In the genomic region with DNA sequence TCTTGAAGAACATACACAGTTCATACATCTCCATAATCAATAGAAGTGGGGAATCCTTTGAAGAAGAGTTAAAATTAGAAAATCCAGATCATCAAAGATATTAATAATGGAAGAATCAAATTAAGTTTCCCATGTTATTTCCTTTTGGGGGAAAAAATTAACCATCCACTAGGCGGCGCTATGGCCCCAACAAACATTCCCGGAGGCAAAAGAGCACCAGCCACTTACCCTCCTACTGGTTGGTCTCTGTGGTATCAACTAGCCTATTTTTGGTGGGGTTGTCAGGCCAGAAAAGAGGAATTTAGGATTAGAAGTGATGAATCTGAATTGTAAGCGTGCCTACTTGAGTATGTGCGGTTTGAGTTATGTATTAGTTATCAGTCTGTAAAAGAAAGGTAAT, we compare ENCODE assay signal across 8 mouse cellular contexts. TPM values are rescaled to one million over a fixed set of nuclear protein-coding genes. Genes with fewer than 3 reads are reported as not detected.
DNase-seq lines count a peak whose midpoint lies in the region; ATAC-seq and TF ChIP-seq lines count a peak whose summit lies in the region.

No protein-coding gene starts in this region.

- TF ChIP-seq CTCF in lung, adult 2 months (IDR thresholded peaks at IDR 0.05; ENCODE audit: insufficient read depth, low read length) = peak; percentile 74

- no peaks in the 10 kb centered on the region for H3K4me1 ChIP-seq in forebrain, embryonic 10.5 days
- H3K4me1 ChIP-seq in forebrain, embryonic 12.5 days = no peaks in the 10 kb centered on the region
- no peaks in the 10 kb centered on the region for H3K4me1 ChIP-seq in midbrain, embryonic 14.5 days (ENCODE audit: control insufficient read depth, insufficient read depth, low read length)
- H3K4me1 ChIP-seq in midbrain, embryonic 13.5 days (replicated peaks) = no peaks in the 10 kb centered on the region
- H3K4me1 ChIP-seq in lung, adult 2 months (ENCODE audit: control insufficient read depth, insufficient read depth, low read length) = no peaks in the 10 kb centered on the region

- no peak for ATAC-seq in forebrain, embryonic 12.5 days (ENCODE audit: low FRiP score)
- no peak for ATAC-seq in midbrain, embryonic 14.5 days (ENCODE audit: low FRiP score, low TSS enrichment)
- ATAC-seq in midbrain, embryonic 13.5 days = no peak

- H3K27me3 ChIP-seq in forebrain, embryonic 10.5 days (ENCODE audit: poor library complexity, severe bottlenecking) = no peaks in the 10 kb centered on the region
- H3K27me3 ChIP-seq in forebrain, embryonic 12.5 days = no peaks in the 10 kb centered on the region
- H3K27me3 ChIP-seq in midbrain, embryonic 14.5 days (ENCODE audit: control insufficient read depth, insufficient read depth, low read length) = no peaks in the 10 kb centered on the region
- no peaks in the 10 kb centered on the region for H3K27me3 ChIP-seq in midbrain, embryonic 13.5 days

- TF ChIP-seq POLR2A in lung, adult 2 months (IDR thresholded peaks at IDR 0.05; ENCODE audit: borderline replicate concordance, extremely low read depth, low read depth, low read length) = no peak

- H3K27ac ChIP-seq in forebrain, embryonic 10.5 days = no peak overlapping the region
- no peak overlapping the region for H3K27ac ChIP-seq in forebrain, embryonic 12.5 days
- no peak overlapping the region for H3K27ac ChIP-seq in midbrain, embryonic 14.5 days (replicated peaks; ENCODE audit: low read depth, low read length)
- H3K27ac ChIP-seq in midbrain, embryonic 13.5 days = no peak overlapping the region

- H3K4me2 ChIP-seq in forebrain, embryonic 12.5 days = no peak overlapping the region
- H3K4me2 ChIP-seq in midbrain, embryonic 14.5 days (ENCODE audit: low read length) = no peak overlapping the region
- H3K4me2 ChIP-seq in midbrain, embryonic 13.5 days (replicated peaks) = no peak overlapping the region

- no peaks in the 10 kb centered on the region for H3K9me3 ChIP-seq in forebrain, embryonic 10.5 days
- no peaks in the 10 kb centered on the region for H3K9me3 ChIP-seq in forebrain, embryonic 12.5 days
- no peaks in the 10 kb centered on the region for H3K9me3 ChIP-seq in midbrain, embryonic 14.5 days (ENCODE audit: control insufficient read depth, low read length)
- H3K9me3 ChIP-seq in midbrain, embryonic 13.5 days = no peaks in the 10 kb centered on the region

- peaks cover 64% of the 10 kb centered on the region for H3K36me3 ChIP-seq in forebrain, embryonic 10.5 days (replicated peaks)
- peaks cover 56% of the 10 kb centered on the region for H3K36me3 ChIP-seq in forebrain, embryonic 12.5 days (replicated peaks)
- H3K36me3 ChIP-seq in midbrain, embryonic 14.5 days (ENCODE audit: control insufficient read depth, insufficient read depth, low read length) = peaks cover 60% of the 10 kb centered on the region
- peaks cover 59% of the 10 kb centered on the region for H3K36me3 ChIP-seq in midbrain, embryonic 13.5 days

- peak; percentile 39 for DNase-seq in forebrain, embryonic 10.5 days (ENCODE audit: extremely low spot score, low spot score)
- DNase-seq in midbrain, embryonic 14.5 days = peak; percentile 59
- DNase-seq in adrenal gland, postnatal 25 days = peak; percentile 52
- peak; percentile 49 for DNase-seq in forelimb bud, embryonic 11.5 days (ENCODE audit: low read depth, low spot score)
- DNase-seq in lung, adult 2 months = peak; percentile 57
- DNase-seq in spleen, postnatal 36 days (ENCODE audit: low spot score in 2 of 2) = peak; percentile 27 to 50

- no peak overlapping the region for H3K9ac ChIP-seq in forebrain, embryonic 12.5 days
- no peak overlapping the region for H3K9ac ChIP-seq in midbrain, embryonic 14.5 days (replicated peaks; ENCODE audit: low read length)
- no peak overlapping the region for H3K9ac ChIP-seq in midbrain, embryonic 13.5 days (replicated peaks)

- 39% methylated on average over 5 of the region's 5 CpGs for WGBS in forebrain, embryonic 10.5 days
- WGBS in forebrain, embryonic 12.5 days = 37% methylated on average over 5 of the region's 5 CpGs
- 40% methylated on average over 5 of the region's 5 CpGs for WGBS in midbrain, embryonic 14.5 days
- 33% methylated on average over 5 of the region's 5 CpGs for WGBS in midbrain, embryonic 13.5 days
- 29% methylated on average over 5 of the region's 5 CpGs for WGBS in lung, adult 2 months

- no peak overlapping the region for H3K4me3 ChIP-seq in forebrain, embryonic 10.5 days
- no peak overlapping the region for H3K4me3 ChIP-seq in forebrain, embryonic 12.5 days (replicated peaks)
- H3K4me3 ChIP-seq in midbrain, embryonic 14.5 days (replicated peaks; ENCODE audit: low read depth, low read length) = no peak overlapping the region
- H3K4me3 ChIP-seq in midbrain, embryonic 13.5 days (replicated peaks) = no peak overlapping the region
- no peak overlapping the region for H3K4me3 ChIP-seq in lung, adult 2 months (replicated peaks; ENCODE audit: extremely low read depth, low read depth, low read length)

RNA-seq across cellular contexts. Expression of gene Eif3j1, which starts 41.6 kb away (rescaled TPM):
- polyA plus RNA-seq in forebrain, embryonic 10.5 days (2016; fragmentation: Nextera tagmentation; extraction: Ambion mirVana) = 13.9 and 14.3 TPM in 2 replicates
- polyA plus RNA-seq in forebrain, embryonic 12.5 days (2016; fragmentation: Nextera tagmentation; extraction: Ambion mirVana) = 13.1 and 14.4 TPM in 2 replicates
- 10.1 TPM in 2 replicates for polyA plus RNA-seq in midbrain, embryonic 14.5 days (2014; fragmentation: Nextera tagmentation; extraction: Ambion mirVana)
- 10.2 and 11.4 TPM in 2 replicates for polyA plus RNA-seq in midbrain, embryonic 13.5 days (2015; fragmentation: Nextera tagmentation; extraction: Ambion mirVana)
- total RNA-seq in adrenal gland, postnatal 25 days (2021) = 17.4 and 20.5 TPM in 2 replicates
- polyA plus RNA-seq in lung, adult 2 months (2012; rRNA removed) = 3.1 and 3.9 TPM in 2 replicates

RNA-seq across cellular contexts. Expression of gene Spg11, which starts 48.3 kb away (rescaled TPM):
- 13.5 and 13.6 TPM in 2 replicates for polyA plus RNA-seq in forebrain, embryonic 10.5 days (2016; fragmentation: Nextera tagmentation; extraction: Ambion mirVana)
- 15.3 and 16.9 TPM in 2 replicates for polyA plus RNA-seq in forebrain, embryonic 12.5 days (2016; fragmentation: Nextera tagmentation; extraction: Ambion mirVana)
- 9.4 and 12.1 TPM in 2 replicates for polyA plus RNA-seq in midbrain, embryonic 14.5 days (2014; fragmentation: Nextera tagmentation; extraction: Ambion mirVana)
- 9.7 and 11.2 TPM in 2 replicates for polyA plus RNA-seq in midbrain, embryonic 13.5 days (2015; fragmentation: Nextera tagmentation; extraction: Ambion mirVana)
- total RNA-seq in adrenal gland, postnatal 25 days (2021) = 20.1 and 22.6 TPM in 2 replicates
- polyA plus RNA-seq in lung, adult 2 months (2012; rRNA removed) = 7.4 and 9.2 TPM in 2 replicates
